Mouse (Mus musculus) hindlimb bud, embryonic 11.5 days (tissue): ENCODE data around the gene Gm10972.
A peak's percentile ranks its signal among the peaks of the same experiment; 100 is the strongest.
"Not testable (repeated sequence)": the region's sequence is repeated elsewhere in the genome, so short reads cannot be mapped to it uniquely, and the experiment has no call there.

ENCODE experiments used
- DNase-seq: peaks from one replicate; pipeline ENCODE4 v3.0.0-alpha.2; 2012; ENCODE audit warnings: low read depth, low spot score; ENCODE audit errors: extremely low spot score

Gene Gm10972

DNA sequence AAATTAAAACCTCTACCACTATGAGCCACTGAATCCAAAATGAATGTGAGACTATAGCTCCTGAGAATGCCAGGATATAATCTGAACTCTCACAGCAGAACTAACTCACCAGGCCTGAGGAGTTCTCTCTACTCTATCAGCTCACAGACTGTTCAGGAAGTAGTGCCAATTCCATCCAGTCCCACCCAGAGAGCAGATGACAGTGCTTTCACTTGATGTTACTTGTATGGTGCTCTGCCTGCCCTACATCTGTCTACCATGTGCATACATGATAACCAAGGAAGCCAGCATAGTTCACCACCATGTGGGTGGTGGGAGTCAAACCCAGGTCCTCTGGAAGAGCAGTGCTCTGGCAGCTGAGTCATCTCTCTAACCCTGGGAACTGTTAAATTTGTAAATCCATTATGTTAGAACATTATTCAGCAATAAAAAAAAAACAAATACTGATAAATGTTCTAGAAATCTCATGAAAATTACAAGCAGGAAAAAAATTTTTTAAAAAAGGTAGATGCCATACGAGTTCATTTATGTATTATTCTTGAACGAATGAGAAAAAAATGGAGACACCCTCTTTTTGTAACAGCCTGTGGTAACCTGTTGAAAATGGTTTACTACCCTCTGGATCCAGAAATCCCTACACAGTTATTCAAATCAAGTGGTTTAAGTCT is at the start of gene Gm10972:
Gene Gm10972 (plus strand): TSS at position 618 of the 668 bp plus-strand sequence.
- not testable (repeated sequence) for DNase-seq

DNA sequence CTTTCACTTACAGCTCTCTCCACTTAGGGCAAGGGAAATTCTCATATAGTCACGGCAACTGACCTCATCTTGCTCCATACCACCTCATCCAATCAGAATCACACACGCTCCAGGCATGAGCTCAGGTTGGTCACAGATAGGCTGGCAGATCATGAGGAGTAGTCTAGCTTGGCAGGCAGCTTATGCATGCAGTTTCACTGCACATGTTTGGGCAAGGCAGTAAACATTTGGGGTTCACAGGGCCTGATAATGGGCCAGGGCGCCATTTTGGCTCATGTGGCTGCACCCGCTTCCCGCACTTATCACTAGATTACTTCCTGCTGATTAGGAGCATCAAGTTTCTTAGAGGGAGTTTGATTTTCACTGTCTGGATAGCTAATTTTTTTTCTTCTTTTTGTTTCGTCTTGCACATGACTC is 47.0 kb upstream of the Gm10972 start:
- DNase-seq, result no peak

DNA sequence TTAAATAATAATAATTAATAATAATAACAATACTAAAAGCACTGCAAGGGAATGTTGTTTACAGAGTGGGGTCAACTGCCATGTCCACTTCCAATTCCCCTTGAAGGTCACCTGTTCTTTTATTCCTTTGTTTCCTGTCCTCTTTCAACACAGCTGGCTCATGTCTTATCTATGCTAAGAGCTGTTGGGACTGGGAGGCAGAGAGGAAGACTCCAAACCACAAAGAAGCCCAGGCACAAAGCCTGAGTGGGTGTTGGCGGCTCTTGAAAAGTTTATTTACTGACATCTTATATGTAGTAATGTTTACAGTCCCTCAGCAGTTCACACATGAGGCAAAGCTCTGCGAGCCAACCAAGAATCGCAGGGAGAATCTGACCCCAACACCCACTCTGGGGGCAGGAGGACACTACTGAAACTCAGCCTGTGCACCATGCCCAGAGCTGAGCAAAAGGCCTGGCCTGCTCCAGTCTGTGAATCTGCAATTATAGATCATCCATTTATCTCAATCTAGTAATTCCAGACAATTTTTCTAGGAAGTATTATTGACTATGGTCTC is 45.6 kb upstream of the Gm10972 start:
- no peak for DNase-seq

DNA sequence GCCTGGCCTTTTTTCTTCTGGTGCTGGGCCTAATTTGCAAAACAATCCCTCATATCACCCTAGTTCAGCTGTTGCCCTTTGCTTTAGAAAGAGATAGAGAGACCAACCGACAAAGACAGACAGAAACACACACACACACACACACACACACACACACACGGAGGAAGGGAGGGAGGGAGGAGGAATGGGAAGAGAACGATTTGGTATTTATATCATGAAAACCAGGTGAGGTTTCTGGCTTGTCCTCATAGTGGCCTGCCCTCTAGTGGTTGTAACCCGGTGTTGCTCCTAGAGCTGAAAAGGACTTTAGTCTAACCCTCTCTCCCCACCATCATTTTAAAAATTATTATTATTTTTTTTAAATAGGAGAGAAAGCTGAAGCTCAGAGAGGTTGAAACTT is 41.0 kb upstream of the Gm10972 start:
- no peak for DNase-seq

DNA sequence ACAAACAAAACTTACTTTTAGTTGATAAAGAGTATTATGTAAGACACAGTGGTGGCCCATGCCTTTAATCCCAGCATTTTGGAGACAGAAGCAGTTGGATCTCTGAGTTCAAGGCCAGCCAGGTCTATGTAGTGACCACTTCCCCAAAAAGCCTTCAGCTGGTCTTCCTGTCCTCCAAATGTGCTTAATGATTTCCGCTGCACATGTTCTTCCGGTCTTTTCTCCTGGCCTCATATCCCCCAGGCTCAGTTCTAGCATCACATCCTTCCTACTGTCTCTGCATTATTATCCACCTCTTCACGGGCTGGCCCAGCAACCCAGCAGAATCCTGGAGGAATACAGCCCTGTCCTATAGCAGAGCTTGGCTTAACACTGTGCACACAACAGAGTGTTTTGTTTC is 33.3 kb upstream of the Gm10972 start:
- no peak for DNase-seq

DNA sequence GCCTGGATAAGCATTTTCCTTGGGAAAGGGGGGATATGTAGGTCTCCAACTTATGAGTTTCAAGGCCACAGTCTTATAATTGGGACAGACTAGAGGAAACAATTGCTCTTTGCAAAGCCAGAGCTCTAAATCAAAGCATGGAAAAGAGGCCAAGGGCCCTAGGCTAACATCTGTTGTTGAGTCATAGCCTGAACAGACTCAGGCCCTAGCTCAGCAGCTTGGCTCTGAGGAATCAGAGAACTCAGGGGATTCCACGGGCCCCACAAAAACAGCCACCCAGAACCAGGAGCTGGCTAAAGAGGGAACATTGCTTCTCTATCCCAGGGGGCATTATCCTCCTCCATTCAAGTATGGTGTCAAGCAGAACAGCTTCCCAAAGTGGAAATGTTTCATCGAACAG is 32.3 kb upstream of the Gm10972 start:
- DNase-seq, result no peak

DNA sequence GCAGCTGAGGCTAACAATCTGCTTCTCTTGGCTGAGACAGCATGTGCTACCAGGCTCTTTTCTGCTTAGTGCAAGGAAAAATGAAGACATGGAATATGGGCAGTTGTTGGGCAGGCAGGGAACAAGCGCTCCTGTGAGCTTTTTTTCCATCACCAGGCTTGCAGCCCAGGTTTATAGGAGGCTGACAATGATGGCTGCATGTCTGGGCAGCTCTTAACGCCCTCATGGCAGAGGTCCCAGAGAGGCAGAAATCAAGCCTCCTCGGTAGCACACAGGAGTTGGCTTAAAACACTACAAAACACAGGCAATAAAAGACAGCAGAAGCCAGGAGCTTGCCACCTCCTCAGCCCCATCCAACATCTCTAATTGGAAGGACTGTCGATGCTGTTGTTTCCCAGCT is 31.6 kb upstream of the Gm10972 start:
- DNase-seq, result no peak

DNA sequence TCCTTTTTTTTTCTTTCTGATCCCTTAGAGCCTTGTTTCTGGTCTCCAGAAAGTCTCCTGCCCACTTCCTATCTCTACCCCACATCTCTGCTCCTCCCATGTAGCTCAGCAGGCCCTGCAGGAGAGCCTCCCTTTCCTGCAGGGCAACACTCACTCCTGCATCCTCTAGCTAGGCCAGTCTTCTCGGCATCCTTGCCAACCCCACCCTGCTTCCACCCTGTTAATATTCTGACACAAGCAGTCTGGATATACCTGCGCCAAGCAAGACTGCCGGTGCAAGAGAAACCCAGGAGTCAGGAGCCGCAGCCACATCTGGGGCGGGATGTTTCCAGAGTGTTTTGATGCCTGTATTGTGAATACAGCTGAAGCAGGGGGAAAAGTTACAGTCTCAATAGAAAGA is 31.1 kb upstream of the Gm10972 start:
- no peak for DNase-seq

DNA sequence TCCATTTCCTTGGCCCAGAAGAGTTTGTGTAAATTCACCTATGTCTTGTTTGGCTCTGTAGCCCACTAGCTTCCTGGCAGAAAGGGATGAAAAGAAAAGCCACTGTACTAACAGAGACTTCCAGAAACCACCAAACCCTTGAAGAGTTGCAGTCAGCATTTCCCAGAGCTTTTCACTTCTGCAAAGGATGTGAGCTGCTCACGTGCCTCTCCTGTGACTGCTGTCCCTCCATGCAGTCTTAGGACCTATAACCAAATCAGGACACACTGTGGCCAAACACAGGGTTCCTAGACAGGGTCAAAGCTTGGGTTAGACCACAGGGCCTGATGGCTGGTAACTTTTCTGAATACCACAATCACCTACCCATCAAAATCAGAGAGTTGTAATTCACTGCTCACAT is 30.6 kb upstream of the Gm10972 start:
- no peak for DNase-seq

DNA sequence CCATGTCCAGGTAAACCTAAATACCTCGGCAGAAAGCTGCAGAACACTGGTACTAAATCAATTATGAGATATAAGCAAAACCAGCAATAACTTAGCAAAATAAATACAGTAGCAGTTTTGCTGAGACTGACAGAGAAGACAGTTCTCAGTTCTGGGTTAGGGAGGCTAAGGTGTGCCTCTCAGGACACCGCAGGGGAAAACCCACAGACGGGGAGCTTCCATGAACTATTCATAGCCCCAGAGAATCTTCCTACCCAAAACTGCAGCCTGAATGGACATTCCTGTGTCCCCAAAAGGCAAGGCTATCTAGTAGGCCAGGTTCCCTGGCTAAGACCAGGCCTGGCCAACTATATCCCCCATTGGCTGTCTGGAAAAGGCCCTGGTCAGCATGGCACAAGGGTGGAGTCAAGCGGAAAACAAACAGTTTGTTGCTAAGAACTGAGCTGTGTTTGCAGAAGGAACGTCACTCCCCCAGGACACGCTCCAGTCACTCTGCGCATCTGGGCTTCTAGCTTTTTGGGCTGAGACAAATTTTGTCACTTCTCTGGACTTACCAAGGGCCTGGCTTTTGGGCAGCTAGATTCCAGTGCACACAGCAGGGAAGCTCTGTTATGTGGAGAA is 29.5 kb upstream of the Gm10972 start:
- no peak for DNase-seq

DNA sequence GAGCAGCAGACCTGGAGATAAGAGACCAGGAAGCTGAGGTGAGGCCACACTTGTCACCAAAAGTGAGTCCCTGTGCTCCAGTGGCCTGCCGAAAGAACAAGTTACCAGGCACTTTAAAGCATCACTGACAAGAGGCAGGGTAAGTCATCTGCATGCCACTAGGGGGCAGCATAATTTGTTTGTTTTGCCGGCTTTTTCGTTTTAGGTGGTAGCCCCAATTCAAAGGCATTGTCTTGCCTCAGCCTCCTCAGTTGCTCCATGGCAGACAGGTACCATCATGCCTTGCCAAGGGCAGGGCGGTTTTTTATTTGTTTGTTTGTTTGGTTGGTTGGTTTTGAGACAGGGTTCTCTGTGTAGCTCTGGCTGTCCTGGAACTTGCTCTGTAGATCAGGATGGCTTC is 26.2 kb upstream of the Gm10972 start:
- DNase-seq, result no peak

DNA sequence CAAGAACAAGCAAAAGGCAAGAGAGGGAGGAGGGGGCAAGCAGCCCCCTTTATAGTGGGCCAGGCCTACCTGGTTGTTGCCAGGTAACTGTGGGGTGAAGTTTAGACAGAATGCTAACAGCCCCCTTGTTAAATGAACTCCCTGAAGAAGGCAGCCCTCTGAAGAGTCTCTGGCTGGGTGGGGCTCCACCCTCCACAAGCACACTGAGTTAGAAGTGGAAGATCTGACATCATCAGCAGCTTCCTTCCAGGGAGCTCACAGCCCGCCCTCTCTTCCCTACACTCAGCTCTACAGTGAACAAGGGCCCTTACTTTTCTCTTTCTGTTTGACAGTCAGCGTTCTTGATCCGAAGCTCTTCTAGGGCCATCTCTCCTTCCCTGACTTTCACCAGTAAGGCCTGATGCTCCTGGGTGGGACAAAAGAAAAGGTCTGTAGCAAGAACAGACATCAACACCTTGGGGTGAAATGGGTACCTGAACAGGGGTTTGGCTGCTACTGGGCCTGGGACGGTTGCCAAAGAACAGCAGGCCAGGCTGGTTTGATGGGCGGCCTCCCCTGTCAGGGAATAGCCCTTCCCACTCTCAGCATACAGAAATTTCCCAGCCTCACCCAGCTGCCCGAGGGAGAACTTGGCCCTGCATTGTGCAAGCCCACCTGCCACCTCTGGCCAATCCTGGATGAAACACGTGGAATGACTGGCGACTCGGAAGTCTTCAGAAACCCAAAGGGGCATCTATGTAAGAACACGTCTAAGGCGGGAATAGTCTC is 21.0 kb upstream of the Gm10972 start:
- DNase-seq, result no peak

DNA sequence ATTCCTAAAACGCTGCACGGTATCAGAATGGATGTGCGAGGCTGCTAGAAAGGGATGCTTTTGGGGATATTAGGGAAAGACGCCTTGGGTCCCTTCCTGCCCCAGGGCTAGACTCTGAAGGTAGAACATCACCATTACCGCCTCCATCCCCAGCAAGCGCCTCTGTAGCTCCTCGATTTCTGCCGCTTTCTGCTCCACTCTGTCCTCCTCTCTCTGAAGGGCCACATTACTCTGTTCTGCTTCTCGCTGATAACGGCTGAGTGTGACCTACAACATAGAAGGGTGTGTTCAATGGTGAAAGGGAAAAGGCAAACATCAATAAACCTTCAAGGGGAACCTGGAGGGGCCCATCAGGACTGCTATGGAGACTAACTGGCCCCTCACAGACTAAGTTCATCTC is 20.4 kb upstream of the Gm10972 start:
- DNase-seq, result no peak

DNA sequence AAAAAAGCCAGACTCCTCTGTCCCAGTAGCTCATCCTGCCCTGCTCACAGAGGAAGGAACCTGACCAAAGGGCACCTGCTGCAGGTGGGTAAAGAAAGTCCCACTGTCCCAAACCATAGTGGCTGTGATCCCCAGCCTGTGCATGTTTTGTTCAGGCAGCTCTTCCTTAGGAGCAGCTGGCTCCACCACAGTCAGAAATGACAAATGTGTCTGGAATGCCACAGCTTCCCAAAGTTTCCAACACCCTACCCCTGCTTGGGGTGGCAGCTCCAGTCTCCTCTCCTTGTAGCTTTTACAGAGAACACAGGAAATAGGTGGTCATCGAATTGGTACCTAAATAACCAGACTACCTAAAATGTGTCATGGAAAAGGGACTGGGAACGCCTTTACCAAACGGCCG is 18.6 kb upstream of the Gm10972 start:
- no peak for DNase-seq

DNA sequence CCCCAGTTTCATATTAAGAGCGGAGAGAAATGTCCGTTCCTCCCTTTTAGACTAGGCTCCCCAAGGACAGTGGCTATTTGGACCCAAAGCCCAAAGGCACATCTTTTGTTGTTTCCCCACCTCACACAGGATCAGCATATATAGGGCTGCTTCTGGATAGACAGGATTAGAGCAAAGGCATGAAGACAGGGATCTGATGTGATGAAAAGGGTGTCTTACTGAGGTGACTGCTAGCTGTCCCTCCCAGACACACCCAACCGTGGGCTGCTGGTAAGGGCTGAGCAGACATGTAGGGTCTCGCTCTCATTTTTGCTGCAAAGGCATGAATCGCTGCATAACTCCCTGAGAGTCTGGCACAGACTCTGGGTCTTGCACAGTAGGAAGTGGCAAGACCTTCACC is 14.2 kb upstream of the Gm10972 start:
- no peak for DNase-seq

DNA sequence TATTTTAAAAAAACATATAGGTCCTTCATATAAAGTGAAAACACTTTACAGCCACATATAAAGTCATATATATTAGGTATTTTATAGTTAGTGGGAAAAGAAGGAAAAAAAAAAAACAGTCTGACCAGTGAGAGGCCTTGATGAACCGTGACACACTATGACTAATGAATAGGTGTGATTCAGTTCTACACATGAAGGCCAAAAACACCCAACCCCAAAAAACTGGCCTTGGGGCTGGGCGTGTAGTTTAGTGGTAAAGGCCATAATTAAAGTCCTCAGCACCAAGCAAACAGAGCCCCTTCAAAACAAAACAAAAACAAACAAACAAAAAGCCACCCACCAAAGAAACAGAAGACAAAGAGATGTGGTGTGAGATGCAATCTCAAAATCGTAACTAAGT is 13.0 kb upstream of the Gm10972 start:
- DNase-seq, result no peak

DNA sequence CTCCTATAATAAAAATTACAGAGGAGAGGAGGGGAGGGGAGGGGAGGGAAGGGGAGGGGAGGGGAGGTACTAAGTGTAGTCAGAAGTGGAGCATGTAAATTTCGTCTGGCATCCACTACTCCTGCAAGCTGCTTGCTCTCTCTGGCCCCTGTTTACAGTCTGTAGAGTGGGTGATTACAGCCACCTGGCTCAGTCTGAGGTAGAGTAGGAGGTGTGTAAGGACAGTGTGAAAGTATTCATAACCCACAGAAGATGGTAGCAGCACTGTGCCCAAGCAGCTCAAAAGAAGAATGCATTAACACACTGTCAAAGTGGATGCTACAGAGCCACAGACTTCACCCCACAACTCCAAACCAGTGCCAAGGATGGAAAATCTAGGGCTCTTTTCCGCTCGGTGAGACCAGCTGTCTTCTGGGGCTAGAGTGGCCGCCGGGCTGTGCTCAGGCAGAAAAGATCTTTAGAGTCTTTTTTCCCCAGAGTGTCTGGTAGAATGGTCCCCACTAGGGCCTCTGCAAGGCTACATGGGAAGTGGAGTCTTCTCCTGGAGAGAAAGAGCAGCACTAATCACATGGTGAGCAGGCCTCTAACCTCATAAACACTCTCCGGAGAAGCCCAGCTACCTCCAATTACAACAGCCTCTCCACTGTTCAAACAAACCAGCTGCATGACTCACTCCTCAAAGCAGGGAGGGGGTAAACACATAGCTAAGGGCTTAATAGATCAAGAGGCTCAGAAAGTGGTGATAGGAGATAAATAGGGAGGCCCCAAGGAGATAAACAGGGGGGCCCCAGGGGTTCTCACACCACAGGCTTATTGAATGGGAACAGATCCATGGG is 6.1 kb downstream of the Gm10972 start:
- peak; percentile 22 for DNase-seq

DNA sequence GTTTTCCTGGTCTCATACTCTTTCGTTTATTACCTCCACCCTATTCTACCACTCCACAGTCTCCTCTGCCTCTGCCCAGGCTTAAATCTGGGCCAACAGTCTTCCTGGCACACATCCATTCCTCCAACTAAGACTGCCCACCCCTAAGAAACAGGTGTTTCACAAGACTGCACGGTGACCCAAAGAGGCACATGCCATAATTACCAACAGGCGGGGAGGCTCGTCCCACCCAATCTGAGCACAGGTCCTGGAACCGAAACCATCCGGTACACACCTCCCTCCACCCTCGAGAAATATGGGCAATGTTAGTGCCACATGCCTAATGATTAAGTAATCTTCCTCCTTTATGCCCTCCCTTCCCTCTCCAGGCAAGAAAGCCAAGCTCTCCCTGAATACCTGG is 7.5 kb downstream of the Gm10972 start:
- DNase-seq, result no peak

DNA sequence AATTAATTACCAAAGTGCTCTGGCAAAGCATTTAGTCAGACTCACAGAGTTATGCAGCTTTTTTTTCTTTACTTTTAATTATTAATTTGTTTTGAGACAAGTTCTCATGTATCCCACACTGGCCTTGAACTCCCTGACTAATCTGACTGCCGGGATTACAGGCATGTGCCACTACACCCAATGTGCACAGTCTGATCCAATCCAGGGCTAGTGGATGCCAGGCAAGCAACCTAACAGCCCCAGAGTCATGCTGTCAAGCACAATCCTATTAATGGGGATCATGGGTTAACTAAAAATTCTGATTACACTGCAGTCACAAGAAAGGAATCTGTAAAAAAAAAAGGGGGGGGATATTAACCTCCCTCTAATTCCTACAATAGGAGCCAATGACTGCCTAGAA is 11.1 kb downstream of the Gm10972 start:
- DNase-seq, result not testable (repeated sequence)

DNA sequence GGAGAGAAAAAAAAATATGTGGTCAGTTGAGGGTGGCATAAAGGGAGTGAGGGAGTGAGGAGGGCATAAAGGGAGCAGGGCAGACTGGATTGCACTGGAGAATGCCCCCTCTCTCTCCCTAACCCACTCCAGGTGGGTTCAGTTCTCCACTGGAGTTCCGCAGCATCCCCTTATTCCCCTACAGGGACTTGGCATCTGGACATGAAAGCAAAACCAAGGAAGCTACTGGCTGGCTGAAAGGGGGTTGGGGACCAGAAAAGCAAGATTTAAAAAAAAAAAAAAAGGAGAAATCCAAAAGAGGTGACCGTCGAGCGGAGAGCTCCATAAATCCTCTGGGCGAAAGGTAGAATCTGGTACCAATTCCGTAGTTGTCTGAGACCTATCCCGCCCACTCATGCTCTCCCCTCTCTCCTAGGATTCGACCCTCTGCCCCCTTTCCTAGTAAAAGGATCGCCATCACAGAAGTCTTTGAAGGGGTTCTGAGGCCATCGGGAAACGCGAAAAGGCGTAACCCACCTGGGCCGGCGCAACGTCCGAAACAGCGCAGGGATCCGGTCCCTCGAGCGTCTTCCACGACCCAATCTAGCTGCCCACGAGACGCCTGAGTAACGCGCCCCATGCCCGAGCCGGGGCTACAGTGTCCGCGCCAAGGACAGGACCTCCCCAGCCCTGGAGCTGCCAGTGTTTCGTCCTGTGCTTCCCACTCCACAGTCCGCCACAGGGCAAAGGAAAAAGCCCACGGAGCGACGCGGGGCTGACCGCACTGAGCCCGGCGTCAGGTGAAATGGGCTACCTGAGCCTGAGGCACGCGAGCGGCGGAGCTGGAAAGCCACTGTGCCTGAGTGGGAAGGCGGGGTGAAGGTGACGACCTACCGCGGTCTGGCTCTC is 15.2 kb downstream of the Gm10972 start:
- DNase-seq, result not testable (repeated sequence)
